Mouse (Mus musculus) testis, adult 2 months (tissue): ENCODE results near the gene Bmper.

Source experiments
- CTCF ChIP-seq: fragments of 200-500 bp; IDR thresholded peaks from 2 replicates; pipeline ENCODE4 v1.5.1; 2012; ENCODE audit warnings: low read depth, mild to moderate bottlenecking, inconsistent platforms, low read length, moderate library complexity; ENCODE audit not compliant: control insufficient read depth, insufficient read depth, insufficient replicate concordance
- POLR2A ChIP-seq: fragments of 200-500 bp; IDR thresholded peaks from 2 replicates; pipeline ENCODE4 v1.6.1; 2012; ENCODE audit warnings: low read depth, mild to moderate bottlenecking, inconsistent platforms, low read length, moderate library complexity; ENCODE audit not compliant: control insufficient read depth

DNA sequence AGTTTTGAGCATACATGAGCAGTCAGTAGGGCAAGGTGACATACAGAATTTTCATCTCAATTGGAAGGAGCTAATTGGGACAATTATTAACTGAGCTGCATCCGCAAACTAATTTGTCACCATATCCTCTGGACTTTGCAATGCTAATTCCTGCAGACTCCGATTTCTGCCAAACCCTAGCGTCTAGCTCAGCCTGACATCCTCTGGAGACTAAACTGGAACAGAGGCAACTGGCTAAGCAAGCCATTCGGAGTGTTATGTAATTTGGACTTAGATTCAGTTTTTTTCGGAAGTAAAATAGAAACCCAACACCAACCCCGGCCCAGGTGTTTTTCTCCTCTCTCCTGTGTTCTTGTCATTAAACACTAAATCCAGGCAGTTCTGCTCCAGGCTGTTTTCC lies 213.9 kb downstream of the Bmper start:
- TF ChIP-seq CTCF (no peak), POLR2A (no peak)
